Mouse (Mus musculus) neural tube, embryonic 12.5 days (tissue): ENCODE measurements around the gene Lrp1. TPM values are rescaled to one million over a fixed set of nuclear protein-coding genes. Genes with fewer than 3 reads are reported as not detected.
A peak's percentile ranks its signal among the peaks of the same experiment; 100 is the strongest.

ENCODE experiments used
- ATAC-seq: fragments of 200-750 bp; cut with Nextera tagmentation; 2 replicates; pipeline ENCODE4 v1.8.0; 2017; ENCODE audit warnings: low read depth, mild to moderate bottlenecking, moderate TSS enrichment, moderate library complexity; ENCODE audit not compliant: low FRiP score
- H3K27ac ChIP-seq: fragments of 300-500 bp; sonication (generic); 2 replicates; pipeline ENCODE4 v1.5.1; 2016
- H3K27me3 ChIP-seq: fragments of 300-500 bp; sonication (generic); replicated peaks from 2 replicates; pipeline ENCODE4 v1.6.1; 2016; ENCODE audit warnings: mild to moderate bottlenecking
- H3K36me3 ChIP-seq: fragments of 300-500 bp; sonication (generic); 2 replicates; pipeline ENCODE4 v1.6.1; 2016; ENCODE audit warnings: mild to moderate bottlenecking
- H3K4me1 ChIP-seq: fragments of 300-500 bp; sonication (generic); 2 replicates; pipeline ENCODE4 v1.6.1; 2016
- H3K4me2 ChIP-seq: fragments of 300-500 bp; sonication (generic); replicated peaks from 2 replicates; pipeline ENCODE4 v1.6.1; 2016; ENCODE audit warnings: mild to moderate bottlenecking
- H3K4me3 ChIP-seq: fragments of 300-500 bp; sonication (generic); 2 replicates; pipeline ENCODE4 v1.5.1; 2016
- H3K9ac ChIP-seq: fragments of 300-500 bp; sonication (generic); 2 replicates; pipeline ENCODE4 v1.6.1; 2016; ENCODE audit warnings: mild to moderate bottlenecking
- H3K9me3 ChIP-seq: fragments of 300-500 bp; sonication (generic); 2 replicates; pipeline ENCODE4 v1.6.1; 2016; ENCODE audit warnings: mild to moderate bottlenecking
- WGBS: fragments of 180-500 bp; shearing (Covaris S2); methylation state at CpG from one replicate; pipeline ENCODE4 v1.1.7; 2016; 5-methylcytosine and 5-hydroxymethylcytosine counted together
- polyA plus RNA-seq: library from polyadenylated mRNA; unstranded; fragments of >200 nt; fragmentation: Nextera tagmentation; extraction: Ambion mirVana; gene quantifications from 2 replicates; pipeline ENCODE4 v1.2.1, GENCODE M21; 2016

Gene Lrp1
- polyA plus RNA-seq, 1 experiment from 2014 or later, result 96.0 TPM

DNA sequence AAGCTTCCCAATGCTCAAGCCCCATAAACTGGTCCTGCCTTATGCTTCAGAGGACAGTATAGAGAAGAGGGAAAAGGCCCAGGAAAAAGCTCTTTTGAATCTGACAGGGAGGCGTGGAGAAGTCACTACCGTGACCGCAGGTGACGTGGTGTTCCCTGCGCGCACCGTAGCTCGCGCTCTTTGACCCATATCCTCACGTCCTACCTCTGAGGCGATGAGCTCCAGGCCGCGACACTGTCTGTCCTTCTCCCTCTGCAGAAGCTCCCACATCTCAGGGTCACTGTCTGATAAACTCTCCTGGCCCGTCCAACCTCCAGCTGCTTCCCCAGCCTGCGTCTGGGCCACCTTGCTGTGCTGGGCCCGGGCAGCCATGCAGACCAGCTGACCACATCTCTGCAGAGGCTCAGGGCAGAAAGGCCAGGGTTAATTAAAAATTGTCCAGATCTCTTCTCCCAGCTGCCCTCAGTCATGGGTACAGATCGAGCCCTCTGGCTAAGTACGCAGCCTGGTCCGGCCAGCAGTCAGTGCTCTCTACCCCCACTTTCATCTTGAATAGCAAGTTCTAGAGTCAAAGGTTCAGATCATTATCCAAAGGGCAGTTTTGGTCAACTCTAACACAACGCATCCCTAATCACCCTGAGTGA is 100.1 kb downstream of the Lrp1 start:
- Histone ChIP-seq H3K4me3 (peak overlapping the region; percentile 14; the same call in 1 of the 2 replicates), H3K4me1 (peaks cover 56% of the 10 kb centered on the region), H3K36me3 (peaks cover 29% of the 10 kb centered on the region), H3K27ac (no peak overlapping the region), H3K9ac (no peak overlapping the region), H3K9me3 (no peaks in the 10 kb centered on the region), H3K27me3 (peaks cover 37% of the 10 kb centered on the region), H3K4me2 (peak overlapping the region; percentile 85)
- ATAC-seq, result no peak
- 86% methylated on average over 20 of the region's 20 CpGs for WGBS

DNA sequence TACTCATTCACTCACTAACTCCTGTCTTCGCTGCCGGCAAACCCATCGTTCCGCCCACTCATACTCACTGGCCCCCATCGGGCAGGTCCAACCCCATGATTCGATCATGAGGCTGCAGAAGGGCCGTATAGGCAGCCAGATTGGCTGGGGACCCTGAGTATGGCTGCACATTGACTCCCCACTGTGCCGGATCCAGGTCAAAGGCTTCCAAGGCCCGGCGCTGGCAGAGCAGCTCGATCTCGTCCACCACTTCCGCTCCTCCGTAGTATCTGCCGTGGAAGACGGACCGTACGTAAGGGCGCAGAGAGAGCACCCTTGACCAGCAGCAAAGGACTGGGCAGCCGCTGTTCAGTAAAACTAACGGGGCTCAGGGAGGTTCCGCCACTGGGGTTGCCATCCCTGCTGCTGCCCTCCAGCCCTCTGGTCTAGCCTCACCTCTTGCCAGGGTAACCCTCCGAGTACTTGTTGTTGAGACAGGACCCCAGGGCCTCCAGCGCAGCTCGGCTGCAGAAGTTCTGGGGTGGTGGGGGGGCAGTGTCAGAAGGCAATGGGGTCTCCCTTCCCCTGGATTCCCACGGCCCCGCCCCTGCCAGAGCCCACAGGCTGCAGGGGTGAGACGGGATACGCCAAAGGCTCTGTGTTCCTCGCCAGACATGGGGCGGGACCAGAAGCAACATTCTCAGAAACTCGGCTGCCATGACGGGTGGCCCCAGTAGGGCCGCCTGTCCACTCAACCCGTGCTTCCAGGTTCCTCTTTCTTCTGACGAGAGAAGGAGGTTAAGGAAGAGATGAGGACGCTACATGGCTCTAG is 100.8 kb downstream of the Lrp1 start:
- peaks cover 37% of the 10 kb centered on the region for H3K27me3 ChIP-seq
- H3K4me2 ChIP-seq, result no peak overlapping the region
- peaks cover 56% of the 10 kb centered on the region for H3K4me1 ChIP-seq
- no peak overlapping the region for H3K4me3 ChIP-seq
- ATAC-seq, result no peak
- 93% methylated on average over 37 of the region's 37 CpGs for WGBS
- no peak overlapping the region for H3K9ac ChIP-seq
- no peaks in the 10 kb centered on the region for H3K9me3 ChIP-seq
- no peak overlapping the region for H3K27ac ChIP-seq
- peaks cover 29% of the 10 kb centered on the region for H3K36me3 ChIP-seq

DNA sequence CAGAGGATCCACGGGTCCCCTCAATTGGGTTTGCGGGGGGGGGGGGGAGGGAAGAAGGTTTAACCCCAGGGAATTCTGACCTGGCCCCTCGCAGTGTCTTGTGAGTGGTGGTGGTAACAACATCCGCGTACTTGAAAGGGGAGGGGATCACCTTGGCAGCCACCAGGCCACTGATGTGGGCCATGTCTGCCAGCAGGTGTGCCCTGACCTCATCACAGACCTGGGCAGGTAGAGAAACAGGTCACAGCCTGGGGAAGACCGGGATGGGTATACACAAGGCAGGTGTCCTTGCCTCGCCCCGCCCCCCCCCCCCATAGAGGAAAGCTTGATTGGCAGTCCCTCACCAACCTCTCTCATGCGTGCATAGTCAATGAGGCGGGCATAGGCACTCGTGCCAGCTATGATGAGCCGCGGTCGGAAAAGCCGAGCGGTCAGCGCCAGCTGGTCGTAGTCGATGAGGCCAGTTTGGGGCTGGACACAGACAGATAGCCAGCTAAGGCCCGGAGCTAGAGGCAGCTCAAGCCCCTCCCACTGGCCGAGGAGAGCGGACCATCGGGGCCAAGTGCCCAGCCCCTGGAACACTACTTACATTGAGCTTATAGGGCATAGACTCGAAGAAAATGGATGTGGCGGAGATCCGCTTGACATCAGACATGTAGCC is 101.8 kb downstream of the Lrp1 start:
- H3K9ac ChIP-seq, result no peak overlapping the region
- peaks cover 56% of the 10 kb centered on the region for H3K4me1 ChIP-seq
- peaks cover 37% of the 10 kb centered on the region for H3K27me3 ChIP-seq
- H3K4me3 ChIP-seq, result no peak overlapping the region
- ATAC-seq, result no peak
- WGBS, result 93% methylated on average over 25 of the region's 26 CpGs
- no peak overlapping the region for H3K4me2 ChIP-seq
- H3K36me3 ChIP-seq, result peaks cover 29% of the 10 kb centered on the region
- no peaks in the 10 kb centered on the region for H3K9me3 ChIP-seq
- no peak overlapping the region for H3K27ac ChIP-seq

DNA sequence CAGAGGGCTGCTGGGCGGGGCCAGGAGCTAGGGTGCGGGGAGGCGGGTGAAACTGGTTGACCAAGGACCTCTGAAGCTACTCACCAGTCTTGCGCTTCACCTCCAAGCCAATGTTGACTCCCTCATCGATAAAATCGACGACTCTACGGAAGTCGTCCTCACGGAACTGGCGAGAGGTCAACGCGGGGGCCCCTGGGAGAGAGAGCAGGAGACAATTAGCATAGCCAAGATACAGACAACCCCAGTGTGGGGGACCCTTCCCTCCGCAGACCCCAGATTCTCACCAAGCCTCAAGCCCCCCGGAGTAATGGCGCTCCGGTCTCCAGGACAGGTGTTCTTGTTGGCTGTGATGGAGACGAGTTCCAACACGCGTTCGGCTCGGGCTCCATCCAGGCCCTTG is 103.0 kb downstream of the Lrp1 start:
- no peak overlapping the region for H3K4me3 ChIP-seq
- 95% methylated on average over 22 of the region's 22 CpGs for WGBS
- H3K9me3 ChIP-seq, result no peaks in the 10 kb centered on the region
- no peak for ATAC-seq
- peaks cover 38% of the 10 kb centered on the region for H3K27me3 ChIP-seq
- peaks cover 29% of the 10 kb centered on the region for H3K36me3 ChIP-seq
- peaks cover 68% of the 10 kb centered on the region for H3K4me1 ChIP-seq
- H3K4me2 ChIP-seq, result no peak overlapping the region
- H3K27ac ChIP-seq, result no peak overlapping the region
- H3K9ac ChIP-seq, result no peak overlapping the region

DNA sequence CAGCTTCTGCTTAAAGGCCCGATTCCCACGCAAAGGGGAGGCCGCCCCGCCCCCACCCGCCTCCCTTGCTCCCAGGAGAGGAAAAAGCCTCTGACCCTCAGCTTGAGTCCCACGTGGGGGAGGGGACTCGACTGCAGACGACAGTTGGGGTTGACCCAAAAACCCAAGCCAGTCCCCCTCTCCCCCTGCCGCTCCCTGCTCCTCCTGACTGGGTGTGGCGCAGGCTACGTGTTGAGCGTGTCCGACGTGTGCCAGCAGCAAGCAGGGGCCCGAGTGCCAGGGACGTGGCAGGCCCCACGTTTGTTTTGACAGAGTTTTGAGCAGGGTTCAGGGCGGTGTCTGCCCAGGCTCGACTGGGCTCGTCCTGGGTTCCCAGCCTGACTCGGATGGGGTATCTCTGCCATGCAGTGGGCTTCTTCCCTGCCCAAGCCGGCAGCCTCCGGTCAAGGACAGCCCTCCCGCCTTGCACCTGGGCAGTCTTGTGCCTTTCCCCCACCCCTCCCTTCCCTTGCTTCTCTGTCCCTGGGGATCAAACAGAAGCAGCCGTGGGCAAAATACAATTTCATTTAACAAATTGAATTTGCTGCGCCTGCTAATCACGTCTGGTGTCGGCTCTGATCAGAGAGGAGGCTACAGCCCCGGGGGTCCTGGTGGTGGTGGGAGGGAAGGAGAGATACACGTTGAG is 104.2 kb downstream of the Lrp1 start:
- Histone ChIP-seq H3K9ac (no peak overlapping the region; the same call in 1 of the 2 replicates), H3K27me3 (peaks cover 41% of the 10 kb centered on the region), H3K9me3 (no peaks in the 10 kb centered on the region), H3K4me1 (peaks cover 76% of the 10 kb centered on the region), H3K27ac (no peak overlapping the region), H3K4me3 (no peak overlapping the region), H3K36me3 (peaks cover 29% of the 10 kb centered on the region), H3K4me2 (peak overlapping the region; percentile 49)
- WGBS, result 6% methylated on average over 30 of the region's 30 CpGs
- no peak for ATAC-seq

DNA sequence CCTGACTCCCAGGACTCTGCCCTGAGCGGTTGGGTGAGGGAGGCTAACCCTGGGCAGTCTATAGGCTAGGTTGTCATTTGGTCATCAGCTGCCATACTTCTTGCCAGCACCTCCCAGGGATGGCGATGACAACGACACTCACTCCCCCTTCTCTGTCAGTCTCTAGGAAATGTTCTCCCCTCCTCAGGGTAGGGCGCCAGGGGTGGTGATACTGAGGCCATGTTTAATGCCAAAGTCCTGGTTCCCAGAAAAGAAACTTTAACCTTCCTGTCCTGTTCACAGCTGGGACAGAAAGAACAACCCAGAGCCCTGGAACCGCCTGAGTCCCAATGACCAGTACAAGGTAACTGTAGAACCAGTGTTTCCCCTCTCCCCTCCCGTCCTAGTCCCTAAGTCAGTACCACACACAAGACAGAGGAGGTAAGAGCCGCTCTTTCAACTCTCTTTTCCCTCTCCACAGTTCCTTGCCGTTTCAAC is 104.9 kb downstream of the Lrp1 start:
- Histone ChIP-seq H3K36me3 (peaks cover 29% of the 10 kb centered on the region), H3K9ac (no peak overlapping the region), H3K9me3 (no peaks in the 10 kb centered on the region), H3K4me2 (peak overlapping the region; percentile 49), H3K4me1 (peaks cover 76% of the 10 kb centered on the region), H3K27me3 (peaks cover 46% of the 10 kb centered on the region), H3K27ac (no peak overlapping the region), H3K4me3 (no peak overlapping the region)
- 12% methylated on average over 8 of the region's 8 CpGs for WGBS
- ATAC-seq, result no peak

DNA sequence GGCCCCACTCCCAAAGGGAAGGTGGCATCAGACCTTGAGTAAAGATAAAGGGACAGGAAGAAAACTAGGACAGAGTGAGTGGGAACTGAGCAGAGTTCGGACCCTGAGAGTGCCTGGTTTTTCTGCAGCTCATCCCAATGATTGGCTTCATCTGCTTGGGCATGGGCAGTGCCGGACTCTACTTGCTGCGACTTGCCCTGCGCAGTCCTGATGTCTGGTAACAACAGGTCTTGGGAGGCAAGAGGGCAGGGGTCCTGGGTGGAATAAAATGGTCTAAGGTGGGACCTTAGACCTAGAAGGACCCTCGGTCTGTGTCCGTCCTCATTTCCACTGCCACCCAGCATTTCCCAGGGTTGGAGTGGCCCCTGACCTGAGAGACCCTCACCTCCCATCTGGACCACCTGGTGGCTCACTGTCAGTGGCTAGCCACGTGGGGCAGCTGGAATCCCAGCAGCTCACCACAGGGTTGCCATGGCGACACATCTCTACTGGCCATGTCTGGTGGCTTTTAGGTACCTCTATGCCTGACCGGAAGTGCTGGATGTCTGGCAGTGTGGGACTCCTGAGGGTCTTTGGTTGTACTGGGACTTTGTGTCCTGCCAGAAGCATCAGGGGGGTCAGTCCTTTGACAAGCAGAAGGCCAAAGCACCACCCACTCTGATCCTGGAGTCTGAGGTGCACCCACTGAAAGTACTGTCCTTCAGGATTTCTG is 105.5 kb downstream of the Lrp1 start:
- Histone ChIP-seq H3K9ac (no peak overlapping the region), H3K4me3 (no peak overlapping the region), H3K27me3 (peaks cover 51% of the 10 kb centered on the region), H3K4me1 (peaks cover 76% of the 10 kb centered on the region), H3K9me3 (no peaks in the 10 kb centered on the region), H3K4me2 (0 out of 2 replicates have a peak overlapping the region, but pooled peaks have one; percentile 20), H3K36me3 (peaks cover 28% of the 10 kb centered on the region), H3K27ac (no peak overlapping the region)
- 24% methylated on average over 9 of the region's 9 CpGs for WGBS
- ATAC-seq, result no peak

DNA sequence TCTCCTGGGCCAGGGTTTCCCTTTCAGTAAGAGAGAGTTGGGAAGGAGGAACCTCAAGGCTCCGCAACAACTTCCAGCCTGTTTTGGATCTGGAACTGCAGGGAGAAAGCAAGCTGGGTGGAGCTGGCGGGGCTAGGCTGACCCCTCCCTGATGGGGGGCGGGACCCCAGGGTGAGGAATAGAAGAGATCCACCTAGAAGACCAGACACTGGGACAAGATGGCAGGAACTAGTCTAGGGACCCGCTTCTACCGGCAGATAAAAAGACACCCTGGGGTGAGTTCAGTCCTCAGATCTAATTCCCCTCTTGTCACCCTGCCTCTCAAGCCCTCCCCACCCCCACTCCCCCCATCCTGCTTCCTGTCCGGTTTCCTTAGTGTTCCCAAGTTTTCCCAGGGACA is 106.2 kb downstream of the Lrp1 start, which contains the start of gene Ndufa4l2:
Gene Ndufa4l2, plus strand, starts transcription at position 204 of the 400 bp plus-strand sequence.
- WGBS, result 14% methylated on average over 6 of the region's 6 CpGs
- peaks cover 57% of the 10 kb centered on the region for H3K27me3 ChIP-seq
- H3K27ac ChIP-seq, result no peak within 1 kb of the TSS
- peaks cover 21% of the 10 kb centered on the region for H3K36me3 ChIP-seq
- H3K4me1 ChIP-seq, result peaks cover 80% of the 10 kb centered on the region
- peak within 1 kb of the TSS; percentile 76 for H3K4me2 ChIP-seq
- ATAC-seq, result no peak
- no peak within 1 kb of the TSS for H3K9ac ChIP-seq
- no peaks in the 10 kb centered on the region for H3K9me3 ChIP-seq
- 0 out of 2 replicates have a peak within 1 kb of the TSS, but pooled peaks have one; percentile 7 for H3K4me3 ChIP-seq

DNA sequence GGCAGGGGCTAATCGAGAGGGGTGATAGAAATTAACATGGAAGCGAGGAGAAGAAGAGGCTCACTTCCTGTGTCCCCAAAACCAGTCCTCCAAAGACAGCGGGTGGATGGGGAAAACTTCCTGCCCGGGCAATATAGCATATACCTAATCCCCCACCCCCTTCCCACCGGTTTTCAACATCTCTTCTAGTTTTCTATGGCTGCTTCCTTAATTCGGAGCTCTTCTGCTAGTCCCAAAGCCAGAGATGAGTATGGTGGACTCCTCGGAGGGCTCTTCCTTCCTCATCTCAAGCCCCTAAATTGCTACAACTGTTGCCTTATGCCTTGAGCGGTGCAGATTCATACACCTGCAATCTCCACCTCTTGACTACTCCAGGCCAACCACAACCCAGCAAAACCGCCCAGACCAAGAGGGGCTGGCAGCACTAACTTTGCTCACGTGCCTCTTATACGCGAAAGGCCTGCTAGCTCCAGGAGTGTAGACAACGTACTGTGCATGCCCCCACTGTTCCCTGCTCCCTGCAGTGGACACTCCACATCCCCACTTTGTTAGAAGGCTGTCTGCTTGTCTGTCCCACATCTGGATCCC is 106.7 kb downstream of the Lrp1 start:
- H3K4me2 ChIP-seq, result peak overlapping the region; percentile 76
- H3K4me3 ChIP-seq, result no peak overlapping the region
- no peak overlapping the region for H3K9ac ChIP-seq
- H3K27ac ChIP-seq, result no peak overlapping the region
- peaks cover 18% of the 10 kb centered on the region for H3K36me3 ChIP-seq
- no peaks in the 10 kb centered on the region for H3K9me3 ChIP-seq
- peaks cover 86% of the 10 kb centered on the region for H3K4me1 ChIP-seq
- ATAC-seq, result no peak
- WGBS, result 12% methylated on average over 13 of the region's 13 CpGs
- peaks cover 61% of the 10 kb centered on the region for H3K27me3 ChIP-seq

DNA sequence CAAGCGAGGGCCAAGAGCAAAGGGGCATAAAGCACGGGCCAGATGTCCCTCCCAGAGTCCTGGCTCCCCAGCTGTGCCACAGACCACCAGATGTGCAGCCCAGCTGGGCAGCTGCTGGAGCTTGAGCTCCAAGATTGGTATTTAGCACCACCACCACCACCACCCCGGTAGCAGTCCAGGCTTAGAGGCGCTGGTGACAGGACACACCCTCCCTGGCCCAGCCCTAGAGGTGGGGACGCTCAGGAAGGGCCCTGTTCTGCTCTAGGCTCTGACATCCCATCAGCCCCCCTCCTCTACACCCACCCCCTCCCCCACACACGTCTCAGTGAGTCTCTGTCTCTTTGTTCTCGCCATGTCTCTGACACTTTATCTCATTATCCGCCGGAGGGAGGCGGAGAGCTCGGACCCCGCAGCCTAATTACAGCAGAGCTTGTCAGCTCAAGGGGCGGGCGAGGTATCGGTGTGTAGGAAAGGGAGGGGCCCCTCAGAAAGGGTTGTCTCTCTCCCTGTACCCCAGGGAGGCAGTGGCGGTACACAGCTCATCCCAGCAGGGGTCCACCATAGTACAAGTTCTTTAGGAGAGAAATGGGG is 107.4 kb downstream of the Lrp1 start:
- 0 out of 2 replicates have a peak overlapping the region, but pooled peaks have one; percentile 26 for H3K9ac ChIP-seq
- H3K27me3 ChIP-seq, result peaks cover 61% of the 10 kb centered on the region
- no peaks in the 10 kb centered on the region for H3K9me3 ChIP-seq
- peaks cover 12% of the 10 kb centered on the region for H3K36me3 ChIP-seq
- H3K4me3 ChIP-seq, result peak overlapping the region; percentile 7; the same call in 1 of the 2 replicates
- ATAC-seq, result 0 out of 2 replicates have a peak, but pooled peaks have one; percentile 8
- peaks cover 92% of the 10 kb centered on the region for H3K4me1 ChIP-seq
- peak overlapping the region; percentile 76 for H3K4me2 ChIP-seq
- peak overlapping the region; percentile 66; the same call in 1 of the 2 replicates for H3K27ac ChIP-seq
- under 1% methylated on average over 16 of the region's 16 CpGs for whole genome bisulfite sequencing
